Mouse (Mus musculus) ZHBTc4 (cell line): Measurements from ENCODE around the gene Cysrt1.

Experiments used
- DNase-seq: peaks from one replicate; pipeline ENCODE4 v3.0.0-alpha.2; 2011; ENCODE audit warnings: low read depth, low spot score

The Cysrt1 gene

DNA sequence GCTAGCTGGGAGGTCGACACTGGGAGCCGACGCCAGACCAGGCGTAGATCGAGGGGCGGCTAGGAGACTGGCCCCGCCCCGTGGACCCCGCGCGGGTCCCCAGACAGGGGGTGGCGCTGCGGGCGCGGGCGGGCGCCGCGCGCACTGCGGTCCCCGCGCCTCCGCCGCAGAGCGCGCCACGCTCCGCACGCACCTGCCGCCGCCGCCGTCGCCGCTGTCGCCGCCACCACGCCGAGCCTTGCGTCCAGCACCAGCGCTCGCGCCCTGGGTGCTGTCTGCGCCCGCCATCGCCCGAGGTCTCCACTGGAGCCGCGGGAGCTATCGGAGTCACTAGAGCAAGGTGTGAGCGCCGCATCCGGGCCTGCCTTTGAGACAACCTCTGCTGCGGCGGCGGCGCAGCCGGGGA is at the start of gene Cysrt1, which contains the start of gene Rnf208:
Gene Cysrt1 (minus strand): TSS at position 352 of the 406 bp plus-strand sequence.
Gene Rnf208 (plus strand): TSS at position 155 of the 406 bp plus-strand sequence.
- DNase-seq = peak; percentile 52

GRCm38 (mm10) chr2:25291184-25292053 is 49.2 kb upstream of the Cysrt1 start:
- no peak for DNase-seq

DNA sequence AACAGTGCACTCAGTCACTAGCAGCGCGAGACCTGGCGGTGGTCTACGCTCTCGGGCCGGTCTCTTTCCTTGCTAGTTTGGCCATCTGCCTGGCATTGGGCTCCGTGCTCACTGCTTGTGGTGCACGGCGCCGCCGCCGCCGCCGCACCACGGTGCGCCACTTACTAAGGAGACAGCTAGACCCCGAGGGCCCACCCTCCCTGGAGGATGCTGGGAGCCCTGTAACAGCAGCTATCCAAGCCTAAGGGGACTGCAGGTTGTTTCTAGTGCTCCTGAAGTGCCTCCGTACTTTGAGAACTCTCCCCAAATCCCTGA is 48.5 kb upstream of the Cysrt1 start:
- peak; percentile 69 for DNase-seq

GRCm38 (mm10) chr2:25290101-25290815 is 48.0 kb upstream of the Cysrt1 start:
- DNase-seq = peak; percentile 70

DNA sequence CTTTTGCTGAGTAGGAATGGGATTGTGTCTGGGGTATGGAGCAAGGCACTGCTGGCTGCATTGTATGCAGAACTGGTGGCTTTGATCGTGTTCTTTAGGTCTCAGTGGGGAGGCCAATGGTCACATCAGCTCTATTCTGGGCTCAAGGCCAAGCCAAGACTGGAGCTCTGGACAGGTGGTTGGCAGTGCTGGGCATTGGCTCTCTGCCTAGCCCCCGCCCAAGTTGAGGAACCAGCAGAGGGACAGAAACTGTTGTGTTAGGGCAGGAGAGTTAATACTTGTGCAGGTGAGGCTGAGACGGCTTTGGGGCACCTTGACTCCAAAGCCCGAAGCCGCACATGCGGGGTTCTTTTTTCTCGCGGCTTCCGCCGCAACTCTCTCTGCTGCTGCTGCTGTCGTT is 47.4 kb upstream of the Cysrt1 start, which contains the start of gene Lrrc26:
Gene Lrrc26 (plus strand): TSS at position 265 of the 400 bp plus-strand sequence.
- DNase-seq = no peak

DNA sequence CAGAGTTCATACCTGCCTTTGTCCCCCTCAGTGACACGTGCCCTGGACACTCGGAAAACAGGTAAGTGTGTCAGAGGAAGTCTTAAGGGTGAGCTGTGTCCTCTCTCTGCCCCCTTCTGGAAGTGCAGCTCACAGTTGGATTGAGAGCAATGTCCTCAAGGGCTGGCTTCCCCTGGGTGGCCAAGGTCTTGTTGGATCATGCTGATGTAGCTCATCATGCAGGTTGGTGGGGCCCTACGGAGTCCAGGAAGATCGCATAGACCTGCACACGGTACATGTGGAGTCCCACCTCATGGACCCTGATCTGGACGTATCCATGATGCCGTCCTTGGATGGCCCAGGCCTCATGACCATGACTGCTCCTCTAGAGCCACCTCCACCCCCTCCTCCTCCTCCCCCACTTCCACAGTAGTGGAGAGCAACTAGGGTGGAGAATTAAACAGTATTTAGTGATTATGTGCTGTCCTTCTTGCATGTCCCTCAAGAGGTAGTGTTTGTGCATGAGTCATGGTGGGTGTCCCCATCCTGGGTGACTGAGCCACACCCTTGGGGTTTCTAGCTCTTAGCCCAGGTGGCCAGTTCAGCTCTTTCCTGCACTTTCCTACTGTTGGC is 46.6 kb upstream of the Cysrt1 start:
- no peak for DNase-seq

- DNase-seq = no peak
These were observed 45.8 kb upstream of the Cysrt1 start, which contains the start of gene Tmem210 for GRCm38 (mm10) chr2:25287927-25288649. Gene Tmem210, plus strand, starts transcription at chr2:25288145.

GRCm38 (mm10) chr2:25286837-25287636 is 44.8 kb upstream of the Cysrt1 start:
- DNase-seq = no peak

DNA sequence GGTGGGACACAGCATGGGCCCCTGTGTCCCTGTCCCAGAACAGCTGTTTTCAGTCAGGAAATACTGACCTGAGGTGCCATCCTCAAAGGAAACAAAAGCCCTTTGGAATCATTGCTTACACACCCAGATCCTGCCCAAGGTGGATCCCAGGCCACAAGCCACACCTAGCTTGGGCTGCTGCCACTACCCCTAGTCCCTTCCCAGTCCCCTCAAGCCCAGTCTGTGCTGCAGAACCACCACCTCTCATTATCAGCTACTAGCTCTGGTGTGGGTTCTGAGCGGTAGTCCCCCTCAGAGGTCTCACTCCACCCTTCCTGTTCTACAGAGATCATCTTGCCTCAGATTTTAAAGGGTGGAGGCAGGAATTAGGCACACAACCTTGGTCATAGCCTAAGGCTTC is 44.1 kb upstream of the Cysrt1 start:
- DNase-seq = no peak

DNA sequence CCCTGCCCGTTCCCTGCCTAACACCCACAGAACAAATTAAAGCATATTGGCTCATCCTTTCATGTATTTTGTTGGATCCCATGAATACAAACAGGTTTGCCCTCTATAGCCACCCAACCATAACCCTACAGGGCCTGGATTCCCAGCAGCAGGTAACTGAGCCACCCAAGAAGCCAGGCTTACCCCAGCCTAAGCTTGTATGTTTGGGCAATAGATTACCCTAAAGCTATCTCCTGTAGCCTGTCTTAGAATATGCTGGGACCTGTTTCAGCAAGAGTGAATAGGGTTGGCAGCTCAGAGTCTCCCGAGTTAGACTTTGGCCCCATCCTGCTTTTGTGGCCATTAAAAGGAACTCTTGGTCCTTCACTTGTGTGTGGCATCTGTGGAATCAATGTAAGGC is 43.3 kb upstream of the Cysrt1 start:
- DNase-seq = no peak

- DNase-seq = peak; percentile 94
These were observed 37.0 kb upstream of the Cysrt1 start for GRCm38 (mm10) chr2:25278928-25279882.

GRCm38 (mm10) chr2:25273010-25273409 is 30.8 kb upstream of the Cysrt1 start:
- no peak for DNase-seq

- DNase-seq = no peak
These were observed 30.3 kb upstream of the Cysrt1 start for GRCm38 (mm10) chr2:25272515-25272914.

GRCm38 (mm10) chr2:25271827-25272511 is 29.7 kb upstream of the Cysrt1 start, which contains the start of the genes Ssna1 and Anapc2:
Gene Ssna1, minus strand, starts transcription at chr2:25272438.
Gene Anapc2, plus strand, starts transcription at chr2:25272478.
- DNase-seq = peak; percentile 99

DNA sequence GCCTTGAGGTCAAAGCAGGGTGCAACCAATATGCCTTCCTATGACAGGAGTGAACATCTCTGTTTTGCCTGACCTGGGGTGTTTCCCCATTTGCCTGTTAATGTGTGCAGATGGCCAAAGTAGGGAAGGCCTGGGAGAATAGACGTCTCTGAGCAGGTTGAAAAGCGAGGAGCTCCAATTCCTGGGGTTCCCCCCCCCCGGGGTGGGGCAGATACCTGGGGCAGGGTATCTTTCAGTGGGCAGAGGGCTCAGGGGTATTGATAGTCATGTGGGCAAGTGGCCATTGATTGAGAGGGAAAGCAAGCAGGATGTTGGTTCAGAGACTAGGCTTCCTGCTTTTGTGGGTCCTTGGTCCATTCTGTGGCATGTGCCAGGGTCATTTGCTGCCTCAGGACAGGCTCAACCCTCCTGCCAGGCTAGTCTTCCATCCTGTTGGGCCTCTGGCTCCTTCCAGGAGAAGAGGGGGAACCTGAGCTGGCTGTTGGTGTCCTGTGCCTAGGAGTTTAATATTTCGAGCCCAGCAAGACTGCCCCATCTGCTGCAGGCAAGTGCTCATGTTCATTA is 25.6 kb upstream of the Cysrt1 start:
- DNase-seq = no peak

DNA sequence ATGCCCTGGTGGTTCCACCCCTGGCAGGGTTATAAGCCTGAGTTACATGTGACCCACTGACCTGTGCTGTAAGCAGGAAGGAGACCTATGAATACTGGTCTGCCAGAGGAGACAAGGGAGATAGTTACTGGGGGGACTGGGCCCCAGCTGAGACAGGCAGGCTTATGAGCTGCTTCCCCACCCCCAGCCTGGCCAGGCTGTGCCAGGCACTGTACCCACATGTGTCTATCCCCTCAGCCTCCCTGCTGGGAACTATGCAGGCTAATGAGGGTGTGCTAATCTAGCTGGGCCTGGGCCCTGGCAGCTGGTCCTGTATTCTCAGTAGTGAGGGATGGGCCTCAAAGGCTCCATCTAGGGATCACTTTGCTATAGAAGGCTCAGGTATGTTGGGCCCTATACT is 25.0 kb upstream of the Cysrt1 start:
- DNase-seq = no peak

DNA sequence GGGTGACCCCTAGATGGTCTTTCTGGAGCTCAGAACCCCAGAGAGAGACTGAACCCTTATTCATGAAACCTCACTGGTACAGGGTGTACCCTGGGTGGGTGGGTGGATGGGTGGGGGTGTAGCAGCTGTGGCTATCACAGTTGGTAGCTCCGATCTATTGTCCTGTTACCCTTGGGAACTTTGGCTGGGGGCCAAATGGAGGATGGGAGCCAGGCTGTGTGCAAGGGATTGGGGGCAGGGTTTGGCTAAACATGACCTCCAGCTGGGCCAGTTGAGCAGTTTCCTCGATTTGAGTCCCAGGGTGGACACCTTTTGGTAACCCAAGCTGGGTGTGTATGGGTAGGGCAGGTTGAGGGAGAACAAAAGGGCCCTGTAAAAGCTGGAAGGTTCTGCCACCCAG is 24.5 kb upstream of the Cysrt1 start:
- DNase-seq = peak; percentile 71

GRCm38 (mm10) chr2:25265897-25266656 is 23.8 kb upstream of the Cysrt1 start:
- peak; percentile 61 for DNase-seq
